Mouse (Mus musculus): Measurements from ENCODE around the gene Fam222a. TPM values are rescaled to one million over a fixed set of nuclear protein-coding genes. Genes with fewer than 3 reads are reported as not detected.

The Fam222a gene
- total RNA-seq, 2 experiments from 2014 or later: 7.9 to 9.0 TPM

DNA sequence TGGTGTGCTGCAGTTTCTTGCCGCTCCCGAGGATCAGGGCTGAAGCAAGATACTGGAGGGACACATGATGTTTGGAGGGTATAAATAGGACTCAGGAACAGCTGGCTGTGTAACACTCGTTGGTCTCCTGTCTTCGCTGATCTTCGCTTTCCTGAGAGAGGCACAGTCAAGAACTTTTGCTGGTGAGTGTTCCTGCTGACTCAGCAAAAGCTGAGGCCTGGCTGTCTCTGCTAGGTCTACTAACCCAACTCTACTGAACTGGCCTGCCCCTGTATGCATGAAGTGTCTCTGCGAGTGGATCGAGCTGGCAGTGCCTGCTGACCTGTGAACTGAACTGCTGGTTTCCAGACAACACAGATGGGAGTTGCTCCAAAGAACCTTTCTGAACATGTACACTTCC, 3.8 kb upstream of the Fam222a start:
- intact Hi-C loops (cut with DNase I): no loop called here
- DNase-seq (ENCODE audit: extremely low spot score in 1 of 2, low spot score in 2 of 2): no peak
- H3K27ac ChIP-seq: no peak overlapping the region
- TF ChIP-seq CTCF (IDR thresholded peaks at IDR 0.05): no peak
- no peak overlapping the region for H3K4me3 ChIP-seq

GRCm38 (mm10) chr5:114565305-114565704, 2.5 kb upstream of the Fam222a start:
- DNase-seq (ENCODE audit: extremely low spot score in 1 of 2, low spot score in 2 of 2): no peak
- H3K4me3 ChIP-seq: no peak overlapping the region
- no peak overlapping the region for H3K27ac ChIP-seq
- intact Hi-C loops (cut with DNase I): loop anchor here (5.0 kb wide), 1 partner anchor 658 kb away; the partner anchor contains the start of gene Coro1c
- no peak for TF ChIP-seq CTCF (IDR thresholded peaks at IDR 0.05)

- TF ChIP-seq CTCF (IDR thresholded peaks at IDR 0.05): no peak
- no peak overlapping the region for H3K27ac ChIP-seq
- DNase-seq (ENCODE audit: extremely low spot score in 1 of 2, low spot score in 2 of 2): no peak
- H3K4me3 ChIP-seq: no peak overlapping the region
- intact Hi-C loops (cut with DNase I): loop anchor here (2.0 to 5.0 kb wide), 2 partner anchors 43 to 658 kb away; partner anchors contain the start of gene Coro1c
These were observed 2.1 kb upstream of the Fam222a start for GRCm38 (mm10) chr5:114565751-114566150.

DNA sequence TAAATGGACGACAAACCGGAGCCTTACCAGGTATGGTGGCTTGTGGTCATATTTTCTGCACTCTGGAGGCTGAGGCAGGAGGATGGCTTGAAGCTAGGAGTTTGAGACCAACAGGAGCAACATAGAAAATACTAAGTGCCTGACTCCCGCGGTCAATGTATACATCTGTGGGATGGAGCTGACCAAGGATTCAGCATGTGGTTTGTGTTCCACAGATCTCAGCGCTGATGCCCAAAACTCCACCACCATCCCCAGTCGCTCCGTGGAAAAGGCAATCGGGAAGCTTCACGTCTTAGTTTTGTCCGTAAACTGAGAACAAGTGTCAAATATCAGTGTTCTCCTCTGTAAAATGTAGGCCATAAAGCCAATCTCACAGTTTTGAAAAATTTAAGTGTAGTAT, 1.4 kb upstream of the Fam222a start:
- no peak for DNase-seq (ENCODE audit: extremely low spot score in 1 of 2, low spot score in 2 of 2)
- Histone ChIP-seq H3K27ac (no peak overlapping the region), H3K4me3 (no peak overlapping the region)
- TF ChIP-seq CTCF (IDR thresholded peaks at IDR 0.05): no peak
- intact Hi-C loops (cut with DNase I): loop anchor here (2.0 to 5.0 kb wide), 2 partner anchors 42 to 659 kb away; partner anchors contain the start of gene Coro1c

DNA sequence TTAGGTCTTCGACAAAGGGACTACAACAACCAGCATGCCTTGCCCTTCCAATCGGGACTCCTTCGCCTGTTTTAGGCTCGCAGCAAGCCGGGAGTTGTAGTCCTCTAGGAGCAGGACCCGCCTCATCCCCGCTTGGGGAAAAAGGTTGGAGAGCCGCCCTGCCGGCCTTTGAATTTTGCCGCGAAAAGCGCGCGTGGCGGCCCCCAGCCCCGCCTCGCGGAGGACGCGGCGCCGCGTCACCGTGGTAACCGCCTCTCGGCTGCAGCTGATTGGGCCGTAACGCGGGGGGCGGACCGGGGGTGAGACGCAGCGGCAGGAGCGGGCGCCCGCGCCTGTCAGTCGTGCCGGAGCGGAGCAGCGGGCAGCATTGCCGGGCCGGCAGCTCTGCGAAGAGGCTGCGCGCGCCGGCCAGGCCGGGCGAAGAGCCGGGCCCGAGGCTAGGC, 720 bp upstream of the Fam222a start:
- peak; percentile 17; the same call in 1 of the 2 replicates for TF ChIP-seq CTCF (IDR thresholded peaks at IDR 0.05)
- peak; percentile 95 to 96 for DNase-seq (ENCODE audit: extremely low spot score in 1 of 2, low spot score in 2 of 2)
- intact Hi-C loops (cut with DNase I): loop anchor here (2.0 to 5.0 kb wide), 2 partner anchors 42 to 660 kb away; partner anchors contain the start of gene Coro1c
- Histone ChIP-seq H3K27ac (peak overlapping the region; percentile 86), H3K4me3 (peak overlapping the region; percentile 85)

GRCm38 (mm10) chr5:114568818-114569217, 1.0 kb downstream of the Fam222a start:
- intact Hi-C loops (cut with DNase I): loop anchor here (1.0 to 5.0 kb wide), 2 partner anchors 108 to 662 kb away; partner anchors contain the start of gene Coro1c
- Histone ChIP-seq H3K27ac (no peak overlapping the region), H3K4me3 (peak overlapping the region; percentile 85)
- DNase-seq (ENCODE audit: extremely low spot score in 1 of 2, low spot score in 2 of 2): no peak
- TF ChIP-seq CTCF (IDR thresholded peaks at IDR 0.05): no peak

GRCm38 (mm10) chr5:114569918-114570670, 2.3 kb downstream of the Fam222a start:
- no peak for TF ChIP-seq CTCF (IDR thresholded peaks at IDR 0.05)
- peak overlapping the region; percentile 85 for H3K4me3 ChIP-seq
- intact Hi-C loops (cut with DNase I): loop anchor here (5.0 kb wide), 1 partner anchor 663 kb away; the partner anchor contains the start of gene Coro1c
- peak; percentile 63 to 71 for DNase-seq (ENCODE audit: extremely low spot score in 1 of 2, low spot score in 2 of 2)
- no peak overlapping the region for H3K27ac ChIP-seq

DNA sequence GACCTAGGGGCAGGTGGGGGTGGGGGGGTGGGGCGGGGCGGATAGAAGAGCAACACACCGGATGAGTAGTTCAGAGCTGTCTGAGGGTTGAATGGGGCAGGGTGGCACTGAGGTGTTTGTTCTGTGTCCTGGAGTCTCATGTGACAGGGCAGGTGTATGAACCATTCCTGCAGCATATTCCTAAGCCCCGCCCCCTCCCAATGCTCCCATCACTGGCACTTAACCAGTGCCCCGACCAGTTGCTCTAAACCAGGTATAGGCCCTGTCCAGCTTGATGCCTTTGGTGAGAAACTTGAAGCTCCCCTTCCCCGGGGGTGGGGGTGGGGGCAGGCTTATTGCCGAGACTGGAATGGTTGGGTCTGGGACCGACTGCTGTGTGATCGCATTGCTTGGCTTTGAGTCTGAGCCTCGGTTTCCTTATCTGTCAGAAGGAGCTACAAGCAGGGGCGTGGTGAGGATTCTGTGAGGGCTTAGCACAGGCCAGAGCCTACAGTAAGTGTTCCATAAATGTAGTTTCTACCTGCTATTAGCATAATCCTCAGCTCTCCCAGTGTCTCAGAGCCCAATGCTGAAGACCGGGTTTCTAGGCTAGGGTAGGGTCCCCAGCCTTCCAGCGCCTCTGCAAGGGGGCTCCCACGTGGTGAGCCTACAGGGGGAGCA, 3.1 kb downstream of the Fam222a start:
- TF ChIP-seq CTCF (IDR thresholded peaks at IDR 0.05): no peak
- intact Hi-C loops (cut with DNase I): no loop called here
- Histone ChIP-seq H3K27ac (no peak overlapping the region), H3K4me3 (peak overlapping the region; percentile 49)
- DNase-seq (ENCODE audit: extremely low spot score in 1 of 2, low spot score in 2 of 2): no peak

DNA sequence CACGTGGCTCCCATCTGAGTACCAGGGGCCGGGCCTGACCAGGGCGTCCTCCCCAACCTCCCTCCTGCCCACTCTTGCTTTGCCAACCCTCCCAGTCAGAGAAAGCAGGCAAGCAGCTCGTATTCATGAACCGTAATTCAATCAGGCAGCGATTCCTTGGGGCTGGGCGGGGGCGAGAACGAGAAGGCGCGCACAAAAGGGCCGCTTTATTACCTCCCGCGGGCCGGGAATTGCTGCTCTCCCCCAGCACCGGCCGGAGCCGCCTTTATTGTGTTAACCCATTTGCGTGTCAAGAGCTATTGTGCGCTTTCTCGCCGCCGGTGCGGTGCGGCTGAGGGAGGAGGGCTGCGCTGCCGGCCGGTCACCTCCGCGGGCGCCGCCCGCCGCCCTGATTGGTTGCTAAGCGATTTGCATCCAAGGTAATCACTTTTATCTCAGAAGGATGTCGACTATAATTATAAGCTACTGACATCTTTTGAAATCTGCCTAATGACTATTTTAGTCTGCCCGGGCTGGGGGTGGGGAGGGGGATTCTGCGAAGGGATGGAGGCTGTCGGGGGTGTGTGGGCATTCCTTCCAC, 3.7 kb downstream of the Fam222a start:
- peak overlapping the region; percentile 49 for H3K4me3 ChIP-seq
- no peak for TF ChIP-seq CTCF (IDR thresholded peaks at IDR 0.05)
- 0 out of 2 replicates have a peak overlapping the region, but pooled peaks have one; percentile 19 for H3K27ac ChIP-seq
- intact Hi-C loops (cut with DNase I): no loop called here
- peak; percentile 44 to 48 for DNase-seq (ENCODE audit: extremely low spot score in 1 of 2, low spot score in 2 of 2)

DNA sequence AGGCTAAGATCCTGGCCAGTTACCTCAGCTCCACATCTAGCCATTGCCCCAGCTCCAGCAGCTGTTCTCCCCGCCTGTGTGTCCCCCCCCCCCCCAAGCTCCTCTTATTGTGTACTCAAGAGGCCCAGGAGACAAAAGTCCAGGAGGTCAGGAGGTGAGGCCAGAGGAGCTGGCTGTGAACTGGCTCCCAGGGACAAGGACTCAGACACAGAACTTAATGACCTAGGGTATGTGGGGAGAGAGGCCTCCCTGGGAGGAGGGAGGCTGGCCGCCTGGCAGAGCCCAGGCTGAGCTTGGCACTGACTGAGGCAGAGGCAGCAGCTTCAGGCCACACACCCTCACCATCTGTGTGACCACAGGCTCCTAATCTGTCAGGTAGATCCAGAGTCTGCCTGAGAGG, 5.2 kb downstream of the Fam222a start:
- Histone ChIP-seq H3K27ac (no peak overlapping the region), H3K4me3 (no peak overlapping the region)
- TF ChIP-seq CTCF (IDR thresholded peaks at IDR 0.05): no peak
- intact Hi-C loops (cut with DNase I): no loop called here
- DNase-seq (ENCODE audit: extremely low spot score in 1 of 2, low spot score in 2 of 2): no peak

- Histone ChIP-seq H3K27ac (no peak overlapping the region), H3K4me3 (no peak overlapping the region)
- no peak for DNase-seq (ENCODE audit: extremely low spot score in 1 of 2, low spot score in 2 of 2)
- intact Hi-C loops (cut with DNase I): no loop called here
- no peak for TF ChIP-seq CTCF (IDR thresholded peaks at IDR 0.05)
These were observed 6.3 kb downstream of the Fam222a start for GRCm38 (mm10) chr5:114573920-114574628.

Data from left cerebral cortex, adult 2 months (tissue).